Mouse (Mus musculus) adrenal gland, adult 2 months (tissue): ENCODE measurements around the gene S100a5. TPM values are rescaled to one million over a fixed set of nuclear protein-coding genes. Genes with fewer than 3 reads are reported as not detected.

Experiments used
- DNase-seq: peaks from one replicate; pipeline ENCODE4 v3.0.0; 2021
- polyA plus RNA-seq: library from polyadenylated mRNA; depleted of rRNA; stranded (reverse); fragments of >200 nt; gene quantifications from 2 replicates; pipeline ENCODE4 v1.2.3, GENCODE M21; 2012; rRNA removed
- total RNA-seq, 2 experiments: library from RNA; stranded (reverse); gene quantifications; 2 replicates each; pipeline ENCODE4 v1.2.3; 2021

The S100a5 gene
- total and polyA plus RNA-seq, 3 experiments: not detected

DNA sequence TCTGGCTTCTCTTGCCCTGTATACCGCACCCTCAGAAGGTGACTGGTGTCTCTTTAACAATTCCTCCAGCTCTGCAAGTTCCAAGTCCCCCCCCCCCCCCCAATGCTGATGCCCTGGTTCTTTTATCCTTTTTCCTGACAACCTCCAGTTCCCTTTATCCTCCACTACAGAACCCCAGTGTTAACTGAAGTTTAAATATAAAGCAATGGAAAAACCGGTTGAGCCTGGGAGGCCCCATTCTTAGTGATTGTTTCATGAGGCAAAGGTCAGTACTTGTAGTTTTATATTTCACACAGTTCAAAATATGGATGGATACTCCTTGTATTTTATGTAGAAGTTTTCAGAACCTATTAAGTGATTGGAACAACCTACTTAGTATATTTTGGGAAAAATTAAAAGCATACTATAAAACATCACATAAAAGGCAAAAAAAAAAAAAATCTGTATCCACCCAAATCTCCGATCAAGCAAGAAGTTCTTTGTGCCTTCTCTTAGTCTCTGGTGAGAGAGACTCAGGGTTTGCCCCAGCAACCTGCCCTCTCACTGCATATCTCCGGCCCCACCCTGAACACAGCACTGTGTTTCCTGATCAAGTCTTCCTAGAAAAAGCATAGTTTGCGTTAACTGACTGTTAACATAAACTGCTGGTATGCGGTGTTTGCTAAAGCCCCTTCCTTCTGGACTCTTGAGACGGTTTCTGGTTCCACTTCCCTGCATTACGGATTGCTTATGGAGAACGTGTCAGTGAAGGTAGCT is 18.1 kb downstream of the S100a5 start:
- no peak for DNase-seq

- no peak for DNase-seq
Observed at GRCm38 (mm10) chr3:90627366-90627765, 19.0 kb downstream of the S100a5 start.

DNA sequence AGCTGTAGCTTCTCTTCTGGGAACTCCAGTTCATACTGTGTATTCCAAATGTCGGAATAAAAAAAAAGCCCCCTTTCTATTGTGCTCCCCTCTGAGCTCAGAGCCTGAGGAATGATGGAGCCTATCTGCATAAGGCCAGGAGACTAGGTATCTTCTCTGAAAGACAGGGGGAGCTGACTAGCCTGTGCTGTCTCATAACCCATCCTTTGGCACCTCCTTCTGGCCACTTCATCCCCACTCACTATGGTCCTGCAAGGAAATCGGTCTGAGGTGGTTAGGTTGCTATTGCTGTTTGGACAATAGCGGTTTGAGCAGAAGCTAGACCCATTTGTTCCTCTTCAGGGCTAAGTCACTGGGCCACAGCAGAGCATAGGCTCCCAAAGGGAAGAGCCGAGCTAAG is 19.5 kb downstream of the S100a5 start:
- DNase-seq: no peak

- DNase-seq: no peak
Observed at GRCm38 (mm10) chr3:90629298-90629697, 21.0 kb downstream of the S100a5 start.

- DNase-seq: no peak
Observed at GRCm38 (mm10) chr3:90631984-90632383, 23.7 kb downstream of the S100a5 start.

- no peak for DNase-seq
Observed at GRCm38 (mm10) chr3:90638511-90639275, 30.4 kb downstream of the S100a5 start.

- DNase-seq: peak; percentile 11
Observed at GRCm38 (mm10) chr3:90639511-90640154, 31.3 kb downstream of the S100a5 start.

GRCm38 (mm10) chr3:90640981-90641380 is 32.7 kb downstream of the S100a5 start:
- DNase-seq: no peak

- DNase-seq: peak; percentile 52
Observed at GRCm38 (mm10) chr3:90644220-90644619, 35.9 kb downstream of the S100a5 start.

DNA sequence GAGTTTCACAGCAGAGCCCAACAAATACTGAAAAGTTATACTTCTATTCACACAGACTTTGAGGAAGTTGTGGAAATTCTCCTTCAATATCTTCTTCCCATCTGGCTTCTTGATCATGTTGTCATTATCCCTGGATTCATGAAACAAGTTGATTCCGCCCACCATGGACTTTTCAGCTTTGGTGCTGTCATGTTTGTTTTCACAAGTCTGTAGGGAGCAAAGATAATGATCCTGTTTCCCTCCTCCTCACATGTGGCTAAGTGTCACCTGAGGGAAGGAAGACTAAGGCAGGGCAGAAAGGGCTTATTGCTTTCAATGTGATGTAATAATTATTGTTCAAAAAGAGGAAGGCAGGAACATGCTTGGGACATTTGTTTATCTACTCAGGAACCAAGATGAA is 39.0 kb downstream of the S100a5 start:
- DNase-seq: no peak

DNA sequence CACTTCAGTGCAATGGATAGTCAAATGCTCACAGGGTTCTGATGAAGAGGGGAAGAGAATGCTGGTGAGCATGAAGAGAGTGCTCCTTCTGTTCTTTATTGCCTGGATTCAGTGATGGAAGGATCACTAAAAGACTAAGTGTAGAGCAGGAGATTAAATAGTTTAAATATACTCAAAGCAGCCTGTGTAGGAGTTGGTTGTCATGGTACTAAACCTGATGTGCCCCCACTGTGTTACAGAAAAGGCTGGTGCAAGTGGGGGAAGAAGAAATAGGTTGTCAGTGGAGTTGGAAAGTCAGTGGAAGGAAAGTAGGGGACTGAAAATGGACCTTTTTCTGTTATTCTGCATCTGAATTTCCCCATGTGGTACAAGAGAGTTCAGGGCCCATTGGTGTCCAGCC is 40.7 kb downstream of the S100a5 start:
- DNase-seq: no peak

- no peak for DNase-seq
Observed at GRCm38 (mm10) chr3:90649832-90650231, 41.5 kb downstream of the S100a5 start.

- DNase-seq: peak; percentile 58
Observed at GRCm38 (mm10) chr3:90652878-90653508, 44.7 kb downstream of the S100a5 start.

GRCm38 (mm10) chr3:90653717-90654116 is 45.4 kb downstream of the S100a5 start, which contains the start of gene S100a7a:
S100a7a (plus strand) TSS chr3:90654017.
- DNase-seq: no peak

DNA sequence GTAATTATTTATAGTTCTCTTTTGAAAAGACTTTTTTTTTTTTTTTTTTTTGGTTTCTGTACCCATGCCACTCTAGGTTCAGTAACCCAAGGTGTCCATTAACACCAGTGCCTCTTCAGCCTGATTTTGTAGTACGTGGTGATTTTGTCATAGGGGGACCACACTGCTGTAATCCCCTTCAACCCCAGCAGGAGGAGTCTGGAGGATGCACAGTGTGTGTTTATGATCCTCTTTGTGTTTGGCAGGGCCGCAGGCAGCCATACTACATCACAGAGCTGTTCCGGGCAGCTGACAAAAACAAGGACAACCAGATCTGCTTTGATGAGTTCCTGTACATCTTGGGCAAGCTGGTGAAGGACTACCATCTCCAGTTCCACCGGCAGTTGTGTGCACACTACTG is 49.1 kb downstream of the S100a5 start:
- DNase-seq: no peak

DNA sequence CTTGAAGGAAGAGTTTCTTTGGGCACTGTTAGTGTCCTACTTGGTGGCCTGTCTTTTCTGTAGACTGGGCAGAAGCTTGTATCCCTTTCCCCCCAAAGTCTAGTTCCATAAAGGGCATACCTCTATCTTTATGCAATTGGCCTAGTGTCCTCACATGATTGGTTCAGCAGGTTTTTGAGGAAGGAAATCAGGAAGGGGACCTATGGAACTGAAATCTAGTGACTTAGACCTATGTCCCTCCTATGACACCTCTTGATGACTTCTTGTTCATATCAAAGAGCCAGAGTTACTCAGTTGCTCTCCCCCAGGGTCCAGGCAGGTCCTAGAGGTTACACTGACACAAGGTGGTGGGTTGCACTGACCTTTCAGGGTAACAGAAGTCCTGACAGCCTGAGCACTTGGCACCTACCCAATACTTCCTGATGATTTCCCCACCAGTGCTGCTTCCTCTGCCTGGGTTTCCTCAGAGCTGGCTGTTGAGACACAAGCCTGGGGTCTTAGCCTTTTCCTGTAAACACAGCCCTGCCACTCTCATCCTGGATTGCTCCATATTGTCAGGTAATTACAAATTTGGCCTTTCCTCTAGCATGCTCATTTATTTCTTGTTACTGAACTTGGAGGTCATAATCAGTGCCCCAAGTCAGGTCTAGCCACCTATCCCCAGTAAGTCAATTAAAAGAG is 51.2 kb downstream of the S100a5 start:
- no peak for DNase-seq

Other genes with a start within 250 kb of the S100a5 start
- gene Slc27a3, start 218.6 kb upstream of the S100a5 start, total RNA-seq: 100 to 1,000 TPM in 1 of 2 experiments, 10 to 100 TPM in 1; 66.9 to 196 TPM
- 384 and 508 TPM in 2 replicates for gene Slc27a3, start 218.6 kb upstream of the S100a5 start, polyA plus RNA-seq
- 10 to 100 TPM; 81.0 to 90.6 TPM for gene Ints3, start 174.9 kb upstream of the S100a5 start, total RNA-seq
- gene Ints3, start 174.9 kb upstream of the S100a5 start, polyA plus RNA-seq: 32.2 and 40.2 TPM in 2 replicates
- gene Npr1, start 142.7 kb upstream of the S100a5 start, total RNA-seq: 100 to 1,000 TPM; 193 to 290 TPM
- gene Npr1, start 142.7 kb upstream of the S100a5 start, polyA plus RNA-seq: 367 and 435 TPM in 2 replicates
- 10 to 100 TPM; 52.3 to 54.4 TPM for gene Ilf2, start 132.4 kb upstream of the S100a5 start, total RNA-seq
- gene Ilf2, start 132.4 kb upstream of the S100a5 start, polyA plus RNA-seq: 8.6 and 10.2 TPM in 2 replicates
- gene Snapin, start 117.5 kb upstream of the S100a5 start, total RNA-seq: 10 to 100 TPM; 72.1 to 73.8 TPM
- 23.8 and 32.5 TPM in 2 replicates for gene Snapin, start 117.5 kb upstream of the S100a5 start, polyA plus RNA-seq
- 100 to 1,000 TPM; 105 to 110 TPM for gene Chtop, start 99.0 kb upstream of the S100a5 start, total RNA-seq
- 34.5 and 37.2 TPM in 2 replicates for gene Chtop, start 99.0 kb upstream of the S100a5 start, polyA plus RNA-seq
- gene S100a1, start 94.1 kb upstream of the S100a5 start, total RNA-seq: 100 to 1,000 TPM; 199 to 282 TPM
- gene S100a1, start 94.1 kb upstream of the S100a5 start, polyA plus RNA-seq: 81.4 and 98.2 TPM in 2 replicates
- gene S100a13, start 94.1 kb upstream of the S100a5 start, total RNA-seq: 10 to 100 TPM; 28.5 to 51.2 TPM
- 19.7 and 26.7 TPM in 2 replicates for gene S100a13, start 94.1 kb upstream of the S100a5 start, polyA plus RNA-seq
- under 1 TPM in 1 of 2 experiments, not detected in 1; 0.31 TPM for gene S100a14, start 81.7 kb upstream of the S100a5 start, total RNA-seq
- gene S100a14, start 81.7 kb upstream of the S100a5 start, polyA plus RNA-seq: not detected in 2 replicates
- gene S100a16, start 71.3 kb upstream of the S100a5 start, total RNA-seq: 10 to 100 TPM; 63.5 to 70.4 TPM
- gene S100a16, start 71.3 kb upstream of the S100a5 start, polyA plus RNA-seq: 84.6 and 86.1 TPM in 2 replicates
- under 1 TPM in 1 of 2 experiments, not detected in 1; 0.66 TPM for gene S100a3, start 47.9 kb upstream of the S100a5 start, total RNA-seq
- 0.46 TPM in 1 of 2 replicates, not detected in the other for gene S100a3, start 47.9 kb upstream of the S100a5 start, polyA plus RNA-seq
- not detected for gene S100a2, start 18.3 kb upstream of the S100a5 start, total RNA-seq
- not detected in 2 replicates for gene S100a2, start 18.3 kb upstream of the S100a5 start, polyA plus RNA-seq
- not detected for gene Gm42674, start 6.6 kb upstream of the S100a5 start, total RNA-seq
- not detected in 2 replicates for gene Gm42674, start 6.6 kb upstream of the S100a5 start, polyA plus RNA-seq
- gene S100a4, start 4.8 kb upstream of the S100a5 start, total RNA-seq: 10 to 100 TPM in 1 of 2 experiments, 1 to 10 TPM in 1; 3.1 to 20.7 TPM
- gene S100a4, start 4.8 kb upstream of the S100a5 start, polyA plus RNA-seq: 0.88 and 1.0 TPM in 2 replicates
- gene S100a6, start 4.4 kb downstream of the S100a5 start, total RNA-seq: 100 to 1,000 TPM in 1 of 2 experiments, 10 to 100 TPM in 1; 29.3 to 101 TPM
- 43.4 and 55.2 TPM in 2 replicates for gene S100a6, start 4.4 kb downstream of the S100a5 start, polyA plus RNA-seq
- under 1 TPM; 0.43 to 0.45 TPM for gene S100a7a, start 45.5 kb downstream of the S100a5 start, total RNA-seq
- 0.12 and 0.21 TPM in 2 replicates for gene S100a7a, start 45.5 kb downstream of the S100a5 start, polyA plus RNA-seq
- gene S100a8, start 60.5 kb downstream of the S100a5 start, total RNA-seq: 1 to 10 TPM; 3.2 to 3.6 TPM
- gene S100a8, start 60.5 kb downstream of the S100a5 start, polyA plus RNA-seq: not detected in 2 replicates
- gene S100a9, start 87.2 kb downstream of the S100a5 start, total RNA-seq: 1 to 10 TPM; 2.7 to 3.9 TPM
- not detected in 2 replicates for gene S100a9, start 87.2 kb downstream of the S100a5 start, polyA plus RNA-seq
- not detected for gene Pglyrp4, start 118.4 kb downstream of the S100a5 start, total RNA-seq
- gene Pglyrp4, start 118.4 kb downstream of the S100a5 start, polyA plus RNA-seq: not detected in 2 replicates
- gene Gm5849, start 169.4 kb downstream of the S100a5 start, total RNA-seq: not detected
- gene Gm5849, start 169.4 kb downstream of the S100a5 start, polyA plus RNA-seq: not detected in 2 replicates